14 mouse cellular contexts compared by ENCODE assay signal in genomic region chr16:77851206-77852065, GRCm38 (mm10).
DNase-seq lines count a peak whose midpoint lies in the region; ATAC-seq lines count a peak whose summit lies in the region.
"Had no signal": no experiment of that assay in that cellular context is flagged by ENCODE, and none has a peak within 500 bp of the region (broad histone marks: within the 10 kb centered on the region; RNA-seq: fewer than 3 reads in every experiment).

No protein-coding gene starts in this region.

- no peaks in the 10 kb centered on the region for H3K9me3 ChIP-seq in hindbrain, embryonic 12.5 days (replicated peaks)
- no peaks in the 10 kb centered on the region for H3K9me3 ChIP-seq in midbrain, embryonic 16.5 days (replicated peaks; ENCODE audit: control insufficient read depth, low read length, poor library complexity, severe bottlenecking)
- H3K9me3 ChIP-seq in kidney, embryonic 15.5 days (replicated peaks): no peaks in the 10 kb centered on the region
- H3K9me3 ChIP-seq: limb, embryonic 12.5 days had no signal

- H3K4me1 ChIP-seq in hindbrain, embryonic 12.5 days: peaks cover 3% of the 10 kb centered on the region; the same call in 1 of the 2 replicates
- peaks cover 8% of the 10 kb centered on the region; the same call in 1 of the 2 replicates for H3K4me1 ChIP-seq in midbrain, embryonic 16.5 days (ENCODE audit: control insufficient read depth, insufficient read depth, low read length)
- H3K4me1 ChIP-seq in kidney, embryonic 15.5 days: no peaks in the 10 kb centered on the region
- H3K4me1 ChIP-seq: limb, embryonic 12.5 days had no signal

- no peak overlapping the region for H3K4me3 ChIP-seq in hindbrain, embryonic 12.5 days
- H3K4me3 ChIP-seq in midbrain, embryonic 16.5 days (ENCODE audit: low read depth, low read length): no peak overlapping the region
- H3K4me3 ChIP-seq in kidney, embryonic 15.5 days (replicated peaks): no peak overlapping the region
- H3K4me3 ChIP-seq: limb, embryonic 12.5 days had no signal

- H3K9ac ChIP-seq in hindbrain, embryonic 12.5 days: no peak overlapping the region
- no peak overlapping the region for H3K9ac ChIP-seq in midbrain, embryonic 16.5 days (ENCODE audit: low read depth, low read length)
- no peak overlapping the region for H3K9ac ChIP-seq in kidney, embryonic 15.5 days
- H3K9ac ChIP-seq: limb, embryonic 12.5 days; lung, embryonic 14.5 days had no signal

- no peaks in the 10 kb centered on the region for H3K36me3 ChIP-seq in hindbrain, embryonic 12.5 days
- no peaks in the 10 kb centered on the region for H3K36me3 ChIP-seq in midbrain, embryonic 16.5 days (ENCODE audit: control insufficient read depth, insufficient read depth, low read length)
- H3K36me3 ChIP-seq in kidney, embryonic 15.5 days: no peaks in the 10 kb centered on the region
- H3K36me3 ChIP-seq: G1E; limb, embryonic 12.5 days had no signal

- 57% methylated on average over 13 of the region's 13 CpGs for WGBS in hindbrain, embryonic 12.5 days
- WGBS in midbrain, embryonic 16.5 days: 31% methylated on average over 13 of the region's 13 CpGs
- WGBS in kidney, embryonic 15.5 days: 83% methylated on average over 13 of the region's 13 CpGs

- peak; percentile 93 for ATAC-seq in hindbrain, embryonic 12.5 days (ENCODE audit: low FRiP score)
- ATAC-seq in midbrain, embryonic 16.5 days: peak; percentile 95
- no peak for ATAC-seq in kidney, embryonic 15.5 days (replicated peaks; ENCODE audit: low FRiP score)

- peak overlapping the region; percentile 87 for H3K27ac ChIP-seq in hindbrain, embryonic 12.5 days
- H3K27ac ChIP-seq in midbrain, embryonic 16.5 days (ENCODE audit: low read length): peak overlapping the region; percentile 61
- H3K27ac ChIP-seq in kidney, embryonic 15.5 days: no peak overlapping the region
- H3K27ac ChIP-seq: limb, embryonic 12.5 days had no signal

- H3K27me3 ChIP-seq in hindbrain, embryonic 12.5 days: no peaks in the 10 kb centered on the region
- H3K27me3 ChIP-seq in midbrain, embryonic 16.5 days (ENCODE audit: control insufficient read depth, insufficient read depth, low read depth, low read length): no peaks in the 10 kb centered on the region
- no peaks in the 10 kb centered on the region for H3K27me3 ChIP-seq in kidney, embryonic 15.5 days
- H3K27me3 ChIP-seq: limb, embryonic 12.5 days had no signal

- DNase-seq in embryo, embryonic 11 days: peak; percentile 8
- DNase-seq in embryo, embryonic 10.5 days (ENCODE audit: low spot score): no peak
- DNase-seq in brain, embryonic 18.5 days (ENCODE audit: low read depth, low spot score): peak; percentile 68
- no peak for DNase-seq in adrenal gland, postnatal 4 days (ENCODE audit: low spot score in 2 of 2)
- DNase-seq in yolk sac, embryonic 10.5 days (ENCODE audit: low spot score): no peak
- DNase-seq: B cell, adult 2 months; heart, postnatal 14 days; kidney, adult 18-20 months had no signal

- H3K4me2 ChIP-seq in hindbrain, embryonic 12.5 days (replicated peaks): no peak overlapping the region
- H3K4me2 ChIP-seq in midbrain, embryonic 16.5 days (ENCODE audit: low read length): no peak overlapping the region
- H3K4me2 ChIP-seq in kidney, embryonic 15.5 days: no peak overlapping the region
- H3K4me2 ChIP-seq: limb, embryonic 12.5 days; lung, embryonic 14.5 days had no signal

Comparison
In these comparisons a context has a peak if more than half of its experiments do, and no peak if none do; other contexts are left out.
1. DNase-seq: peak in embryo, embryonic 11 days (single experiment) and brain, embryonic 18.5 days (single experiment); none in embryo, embryonic 10.5 days (single experiment), adrenal gland, postnatal 4 days (0 of 2) and yolk sac, embryonic 10.5 days (single experiment).